Comparison of ENCODE assay signal across 21 mouse cellular contexts in genomic region chr7:4496468-4496867, GRCm38 (mm10). TPM values are rescaled to one million over a fixed set of nuclear protein-coding genes. Genes with fewer than 3 reads are reported as not detected.
DNase-seq lines count a peak whose midpoint lies in the region; TF ChIP-seq lines count a peak whose summit lies in the region.
"Had no signal": no experiment of that assay in that cellular context is flagged by ENCODE, and none has a peak within 500 bp of the region (broad histone marks: within the 10 kb centered on the region; RNA-seq: fewer than 3 reads in every experiment).

No protein-coding gene starts in this region.

- peak; percentile 69 to 81 for DNase-seq in adrenal gland, adult (ENCODE audit: inconsistent age in 2 of 2, low spot score in 1 of 2)
- DNase-seq in adrenal gland, postnatal 25 days = no peak
- peak; percentile 52 for DNase-seq in adrenal gland, adult 8-10 months
- DNase-seq in adrenal gland, adult 18-20 months (ENCODE audit: low spot score in 2 of 2) = no peak
- DNase-seq in gastrocnemius, adult 2 months = no peak
- DNase-seq in gastrocnemius, postnatal 25 days = no peak
- DNase-seq in adrenal gland, postnatal 36 days = peak; percentile 59 to 62
- DNase-seq: B cell, adult 2 months; cerebellum, adult 11 months; cerebellum, adult 18-20 months; cerebellum, adult 8-10 months; cerebellum, adult 9-11 months; cerebellum, postnatal 14 days; cerebellum, postnatal 36 days; embryo, embryonic 11 days had no signal

- H3K27ac ChIP-seq in gastrocnemius, adult 2 months = peak overlapping the region; percentile 99; the same call in 1 of the 2 replicates
- H3K27ac ChIP-seq: embryonic facial prominence, embryonic 13.5 days; embryonic facial prominence, embryonic 15.5 days; forebrain, embryonic 10.5 days; forebrain, embryonic 12.5 days had no signal

- no peak for TF ChIP-seq CTCF in gastrocnemius, adult 2 months (IDR thresholded peaks at IDR 0.05)

- intact Hi-C loops in gastrocnemius, adult 2 months (cut with DNase I) = loop anchor here (10.0 kb wide), 1 partner anchor 1202 kb away; no protein-coding TSS in a partner anchor

- no peak overlapping the region for H3K4me3 ChIP-seq in gastrocnemius, adult 2 months
- H3K4me3 ChIP-seq: embryonic facial prominence, embryonic 13.5 days; embryonic facial prominence, embryonic 15.5 days; erythroblast, embryonic 14.5 days; forebrain, embryonic 10.5 days; forebrain, embryonic 12.5 days had no signal

RNA-seq across cellular contexts. Expression of gene Ppp1r12c, which starts 5.0 kb away (rescaled TPM):
- total RNA-seq in adrenal gland, postnatal 25 days (2021) = 94.4 and 98.3 TPM in 2 replicates
- total RNA-seq in adrenal gland, adult 8-10 months (2022) = 100 to 1,000 TPM in 3 of 4 experiments, 10 to 100 TPM in 1; 76.7 to 152 (median 113) TPM
- total RNA-seq in adrenal gland, adult 18-20 months (2021) = 10 to 100 TPM; 95.9 to 96.6 TPM
- total RNA-seq in gastrocnemius, adult 2 months (2021) = 10 to 100 TPM; 17.8 to 24.8 TPM
- 10 to 100 TPM; 20.6 to 22.3 TPM for total RNA-seq in gastrocnemius, postnatal 25 days (2021)
- total RNA-seq in adrenal gland, postnatal 36 days (2021) = 100 to 1,000 TPM in 1 of 2 experiments, 10 to 100 TPM in 1; 74.6 to 112 TPM

RNA-seq across cellular contexts. Expression of gene Tnnt1, which starts 19.7 kb away (rescaled TPM):
- total RNA-seq in adrenal gland, postnatal 25 days (2021) = 0.94 and 2.2 TPM in 2 replicates
- total RNA-seq in adrenal gland, adult 8-10 months (2022) = 1 to 10 TPM in 2 of 4 experiments, under 1 TPM in 2; 0.46 to 1.5 (median 1.1) TPM
- total RNA-seq in adrenal gland, adult 18-20 months (2021) = 1 to 10 TPM in 1 of 2 experiments, under 1 TPM in 1; 0.50 to 1.4 TPM
- 1,000 to 10,000 TPM in 1 of 2 experiments, 100 to 1,000 TPM in 1; 398 to 1,232 TPM for total RNA-seq in gastrocnemius, adult 2 months (2021)
- 100 to 1,000 TPM; 151 to 768 TPM for total RNA-seq in gastrocnemius, postnatal 25 days (2021)
- 1 to 10 TPM; 1.0 to 1.8 TPM for total RNA-seq in adrenal gland, postnatal 36 days (2021)
- total RNA-seq: G1E had no signal

RNA-seq across cellular contexts. Expression of gene Tnni3, which starts 27.6 kb away (rescaled TPM):
- total RNA-seq in adrenal gland, postnatal 25 days (2021) = 0.85 TPM in 1 of 2 replicates, not detected in the other
- total RNA-seq in adrenal gland, adult 8-10 months (2022) = 1 to 10 TPM; 1.3 to 3.1 (median 2.5) TPM
- total RNA-seq in adrenal gland, adult 18-20 months (2021) = under 1 TPM in 1 of 2 experiments, not detected in 1; 0.66 TPM
- total RNA-seq in gastrocnemius, adult 2 months (2021) = under 1 TPM in 1 of 2 experiments, not detected in 1; 0.41 TPM
- total RNA-seq in gastrocnemius, postnatal 25 days (2021) = under 1 TPM in 1 of 2 experiments, not detected in 1; 0.29 TPM
- under 1 TPM; 0.56 to 0.76 TPM for total RNA-seq in adrenal gland, postnatal 36 days (2021)
- total RNA-seq: G1E had no signal

RNA-seq across cellular contexts. Expression of gene Dnaaf3, which starts 35.8 kb away (rescaled TPM):
- total RNA-seq in adrenal gland, postnatal 25 days (2021) = 0.91 and 1.2 TPM in 2 replicates
- 1 to 10 TPM in 2 of 4 experiments, under 1 TPM in 2; 0.64 to 1.2 (median 1.0) TPM for total RNA-seq in adrenal gland, adult 8-10 months (2022)
- 1 to 10 TPM in 1 of 2 experiments, under 1 TPM in 1; 0.51 to 1.2 TPM for total RNA-seq in adrenal gland, adult 18-20 months (2021)
- total RNA-seq in gastrocnemius, adult 2 months (2021) = not detected
- total RNA-seq in gastrocnemius, postnatal 25 days (2021) = not detected
- total RNA-seq in adrenal gland, postnatal 36 days (2021) = 1 to 10 TPM in 1 of 2 experiments, under 1 TPM in 1; 0.70 to 1.2 TPM
- total RNA-seq: G1E had no signal

RNA-seq across cellular contexts. Expression of gene Eps8l1, which starts 36.0 kb away (rescaled TPM):
- total RNA-seq in adrenal gland, postnatal 25 days (2021) = 8.0 and 10.1 TPM in 2 replicates
- 1 to 10 TPM; 2.0 to 6.7 (median 3.9) TPM for total RNA-seq in adrenal gland, adult 8-10 months (2022)
- 1 to 10 TPM; 2.6 to 3.0 TPM for total RNA-seq in adrenal gland, adult 18-20 months (2021)
- 1 to 10 TPM; 1.5 to 3.7 TPM for total RNA-seq in gastrocnemius, adult 2 months (2021)
- total RNA-seq in gastrocnemius, postnatal 25 days (2021) = 1 to 10 TPM; 1.5 to 2.2 TPM
- 1 to 10 TPM; 2.6 to 9.6 TPM for total RNA-seq in adrenal gland, postnatal 36 days (2021)

Comparison
In these comparisons a context has a peak if more than half of its experiments do, and no peak if none do; other contexts are left out.
1. DNase-seq: peak in adrenal gland, adult (2 of 2), adrenal gland, adult 8-10 months (single experiment) and adrenal gland, postnatal 36 days (2 of 2); none in adrenal gland, postnatal 25 days (single experiment), adrenal gland, adult 18-20 months (0 of 2), gastrocnemius, adult 2 months (single experiment) and gastrocnemius, postnatal 25 days (single experiment).
2. RNA of gene Tnnt1, which starts 19.7 kb away (total RNA-seq): 398 to 1,232 TPM in gastrocnemius, adult 2 months and 151 to 768 TPM in gastrocnemius, postnatal 25 days; 1.0 to 1.8 TPM in adrenal gland, postnatal 36 days, 0.50 to 1.4 TPM in adrenal gland, adult 18-20 months, 0.46 to 1.5 TPM in adrenal gland, adult 8-10 months and 0.94 to 2.2 TPM in adrenal gland, postnatal 25 days; every median in the first group is over 10 times any median in the second.